Mouse (Mus musculus) forelimb bud, embryonic 11.5 days (tissue): ENCODE measurements around the gene Eea1.
A peak's percentile ranks its signal among the peaks of the same experiment; 100 is the strongest.

Source experiments
- DNase-seq: peaks from one replicate; pipeline ENCODE4 v3.0.0-alpha.2; 2012; ENCODE audit warnings: low read depth, low spot score

The Eea1 gene

GRCm38 (mm10) chr10:95949410-95949809, 9.0 kb downstream of the Eea1 start:
- DNase-seq = no peak

GRCm38 (mm10) chr10:95950194-95950593, 9.7 kb downstream of the Eea1 start:
- DNase-seq = no peak

- no peak for DNase-seq
Measured at GRCm38 (mm10) chr10:95950797-95951196, 10.3 kb downstream of the Eea1 start.

GRCm38 (mm10) chr10:95951346-95951745, 10.9 kb downstream of the Eea1 start:
- no peak for DNase-seq

GRCm38 (mm10) chr10:95956629-95957028, 16.2 kb downstream of the Eea1 start:
- DNase-seq = no peak

- DNase-seq = no peak
Measured at GRCm38 (mm10) chr10:95957574-95957973, 17.1 kb downstream of the Eea1 start.

- no peak for DNase-seq
Measured at GRCm38 (mm10) chr10:95964679-95965078, 24.2 kb downstream of the Eea1 start.

- DNase-seq = no peak
Measured at GRCm38 (mm10) chr10:95969694-95970093, 29.2 kb downstream of the Eea1 start.

GRCm38 (mm10) chr10:95970744-95971212, 30.3 kb downstream of the Eea1 start:
- no peak for DNase-seq

- no peak for DNase-seq
Measured at GRCm38 (mm10) chr10:95971341-95971740, 30.9 kb downstream of the Eea1 start.

GRCm38 (mm10) chr10:95971942-95972341, 31.5 kb downstream of the Eea1 start:
- no peak for DNase-seq

- no peak for DNase-seq
Measured at GRCm38 (mm10) chr10:95974462-95974861, 34.0 kb downstream of the Eea1 start.

GRCm38 (mm10) chr10:95976798-95977197, 36.3 kb downstream of the Eea1 start:
- DNase-seq = no peak

- DNase-seq = no peak
Measured at GRCm38 (mm10) chr10:95989731-95990130, 49.3 kb downstream of the Eea1 start.

GRCm38 (mm10) chr10:95991176-95991575, 50.7 kb downstream of the Eea1 start:
- no peak for DNase-seq

GRCm38 (mm10) chr10:96000904-96001303, 60.5 kb downstream of the Eea1 start:
- DNase-seq = no peak

GRCm38 (mm10) chr10:96015738-96016137, 75.3 kb downstream of the Eea1 start:
- DNase-seq = no peak

GRCm38 (mm10) chr10:96017418-96017817, 77.0 kb downstream of the Eea1 start:
- no peak for DNase-seq

- DNase-seq = peak; percentile 38
Measured at GRCm38 (mm10) chr10:96033356-96033984, 93.0 kb downstream of the Eea1 start.

- DNase-seq = no peak
Measured at GRCm38 (mm10) chr10:96034106-96034505, 93.7 kb downstream of the Eea1 start.

GRCm38 (mm10) chr10:96035951-96036350, 95.5 kb downstream of the Eea1 start:
- DNase-seq = no peak

GRCm38 (mm10) chr10:96044216-96044615, 103.8 kb downstream of the Eea1 start:
- DNase-seq = no peak

- no peak for DNase-seq
Measured at GRCm38 (mm10) chr10:96047960-96048536, 107.6 kb downstream of the Eea1 start.
